Mouse (Mus musculus): ENCODE results near the gene Hsp90ab1. TPM values are rescaled to one million over a fixed set of nuclear protein-coding genes. Genes with fewer than 3 reads are reported as not detected.

Gene Hsp90ab1
- polyA plus RNA-seq, 1 experiment from 2014 or later: 1,682 TPM

GRCm38 (mm10) chr17:45518766-45519475, 54.1 kb downstream of the Hsp90ab1 start:
- Histone ChIP-seq H3K4me2 (replicated peaks) (no peak overlapping the region), H3K27ac (no peak overlapping the region), H3K9ac (no peak overlapping the region), H3K27me3 (peaks cover 6% of the 10 kb centered on the region), H3K9me3 (no peaks in the 10 kb centered on the region), H3K4me3 (no peak overlapping the region), H3K4me1 (peaks cover 11% of the 10 kb centered on the region; the same call in 1 of the 2 replicates), H3K36me3 (peaks cover 52% of the 10 kb centered on the region)
- ATAC-seq (ENCODE audit: low FRiP score, low read depth): no peak
- 75% methylated on average over 12 of the region's 12 CpGs for WGBS

Other genes starting within 250 kb of the Hsp90ab1 start
- gene Cdc5l, start 139.5 kb downstream of the Hsp90ab1 start, polyA plus RNA-seq (2015; fragmentation: Nextera tagmentation; extraction: Ambion mirVana): 78.8 and 82.5 TPM in 2 replicates
- gene Spats1, start 97.9 kb downstream of the Hsp90ab1 start, polyA plus RNA-seq (2015; fragmentation: Nextera tagmentation; extraction: Ambion mirVana): 0.70 and 0.98 TPM in 2 replicates
- 22.8 and 23.0 TPM in 2 replicates for gene Aars2, start 66.4 kb downstream of the Hsp90ab1 start, polyA plus RNA-seq (2015; fragmentation: Nextera tagmentation; extraction: Ambion mirVana)
- gene Tcte1, start 49.8 kb downstream of the Hsp90ab1 start, polyA plus RNA-seq (2015; fragmentation: Nextera tagmentation; extraction: Ambion mirVana): 0.80 and 1.0 TPM in 2 replicates
- gene Tmem151b, start 23.6 kb downstream of the Hsp90ab1 start, polyA plus RNA-seq (2015; fragmentation: Nextera tagmentation; extraction: Ambion mirVana): 10.0 and 10.5 TPM in 2 replicates
- 6.2 and 6.3 TPM in 2 replicates for gene Nfkbie, start 17.6 kb downstream of the Hsp90ab1 start, polyA plus RNA-seq (2015; fragmentation: Nextera tagmentation; extraction: Ambion mirVana)
- 114 and 127 TPM in 2 replicates for gene Slc35b2, start 9.4 kb downstream of the Hsp90ab1 start, polyA plus RNA-seq (2015; fragmentation: Nextera tagmentation; extraction: Ambion mirVana)
- gene Slc29a1, start 26.3 kb upstream of the Hsp90ab1 start, polyA plus RNA-seq (2015; fragmentation: Nextera tagmentation; extraction: Ambion mirVana): 74.0 and 83.4 TPM in 2 replicates
- 26.5 and 26.7 TPM in 2 replicates for gene Mymx, start 28.8 kb upstream of the Hsp90ab1 start, polyA plus RNA-seq (2015; fragmentation: Nextera tagmentation; extraction: Ambion mirVana)
- gene Capn11, start 86.1 kb upstream of the Hsp90ab1 start, polyA plus RNA-seq (2015; fragmentation: Nextera tagmentation; extraction: Ambion mirVana): 0.26 and 0.42 TPM in 2 replicates
- gene Mrpl14, start 113.1 kb upstream of the Hsp90ab1 start, polyA plus RNA-seq (2015; fragmentation: Nextera tagmentation; extraction: Ambion mirVana): 136 and 140 TPM in 2 replicates
- gene Tmem63b, start 113.6 kb upstream of the Hsp90ab1 start, polyA plus RNA-seq (2015; fragmentation: Nextera tagmentation; extraction: Ambion mirVana): 33.1 and 36.7 TPM in 2 replicates
- not detected in 2 replicates for gene 1600014C23Rik, start 160.6 kb upstream of the Hsp90ab1 start, polyA plus RNA-seq (2015; fragmentation: Nextera tagmentation; extraction: Ambion mirVana)

Data from limb, embryonic 13.5 days (tissue).